Mouse (Mus musculus): ENCODE results near the gene Faap24.

GRCm38 (mm10) chr7:35355303-35355872 lies 41.2 kb downstream of the Faap24 start:
- TF ChIP-seq POLR2A (IDR thresholded peaks at IDR 0.05; ENCODE audit: extremely low read depth, insufficient read depth, low read length) = no peak
- TF ChIP-seq CTCF (IDR thresholded peaks at IDR 0.05; ENCODE audit: low read depth, low read length) = no peak

All from liver, adult 2 months (tissue).